Mouse (Mus musculus) 416B (cell line): ENCODE measurements at regions not wholly inside any gene's neighbourhood (a gene's known extent, or its start where the extent isn't known, plus 50 kb on each side); places are given as distances from the start of the nearest gene placed in this dataset.
"Not testable (repeated sequence)": the region's sequence is repeated elsewhere in the genome, so short reads cannot be mapped to it uniquely, and the experiment has no call there.

Source experiments
- DNase-seq: peaks from one replicate; pipeline ENCODE4 v3.0.0; 2011; ENCODE audit warnings: low read depth

GRCm38 (mm10) chr8:12451857-12452256, 56.8 kb downstream of the Sox1 start:
- no peak for DNase-seq

- not testable (repeated sequence) for DNase-seq
These were observed 60.3 kb downstream of the Sox1 start for GRCm38 (mm10) chr8:12455376-12455775.

- no peak for DNase-seq
These were observed 61.2 kb downstream of the Sox1 start for GRCm38 (mm10) chr8:12456326-12456725.

GRCm38 (mm10) chr8:12457015-12457414, 61.9 kb downstream of the Sox1 start:
- no peak for DNase-seq

- peak; percentile 35 for DNase-seq
These were observed 71.8 kb downstream of the Sox1 start for GRCm38 (mm10) chr8:12466845-12467244.

GRCm38 (mm10) chr8:12467386-12468326, 72.6 kb downstream of the Sox1 start:
- DNase-seq, result no peak

GRCm38 (mm10) chr8:12477449-12478401, 82.6 kb downstream of the Sox1 start:
- DNase-seq, result no peak

GRCm38 (mm10) chr8:12481918-12482317, 86.8 kb downstream of the Sox1 start:
- DNase-seq, result peak; percentile 26

GRCm38 (mm10) chr8:12483551-12483950, 88.5 kb downstream of the Sox1 start:
- DNase-seq, result no peak

- peak; percentile 6 for DNase-seq
These were observed 87.5 kb upstream of the Spaca7 start for GRCm38 (mm10) chr8:12485326-12485725.

GRCm38 (mm10) chr8:12486331-12487061, 86.3 kb upstream of the Spaca7 start:
- no peak for DNase-seq

- no peak for DNase-seq
These were observed 85.6 kb upstream of the Spaca7 start for GRCm38 (mm10) chr8:12487201-12487600.

- no peak for DNase-seq
These were observed 83.6 kb upstream of the Spaca7 start for GRCm38 (mm10) chr8:12489194-12489593.

- DNase-seq, result no peak
These were observed 81.4 kb upstream of the Spaca7 start for GRCm38 (mm10) chr8:12491472-12491871.

- DNase-seq, result no peak
These were observed 80.4 kb upstream of the Spaca7 start for GRCm38 (mm10) chr8:12492461-12492860.

- peak; percentile 5 for DNase-seq
These were observed 78.3 kb upstream of the Spaca7 start for GRCm38 (mm10) chr8:12494559-12494958.

- no peak for DNase-seq
These were observed 75.4 kb upstream of the Spaca7 start for GRCm38 (mm10) chr8:12497420-12497819.

GRCm38 (mm10) chr8:12499658-12500057, 73.2 kb upstream of the Spaca7 start:
- no peak for DNase-seq

GRCm38 (mm10) chr8:12500291-12500690, 72.5 kb upstream of the Spaca7 start:
- DNase-seq, result no peak

GRCm38 (mm10) chr8:12501824-12502223, 71.0 kb upstream of the Spaca7 start:
- DNase-seq, result no peak

GRCm38 (mm10) chr8:12502321-12502775, 70.5 kb upstream of the Spaca7 start:
- no peak for DNase-seq

GRCm38 (mm10) chr8:12502856-12503255, 70.0 kb upstream of the Spaca7 start:
- DNase-seq, result no peak
